In genomic region chr16:34924937-34925618, GRCm38 (mm10) we compare ENCODE assay signal across 8 mouse cellular contexts.
DNase-seq lines count a peak whose midpoint lies in the region; ATAC-seq and TF ChIP-seq lines count a peak whose summit lies in the region.

No protein-coding gene starts in this region.

- no peaks in the 10 kb centered on the region for H3K36me3 ChIP-seq in kidney, postnatal 0 days (ENCODE audit: insufficient read depth, low read length)
- no peaks in the 10 kb centered on the region for H3K36me3 ChIP-seq in forebrain, embryonic 13.5 days (ENCODE audit: poor library complexity, severe bottlenecking)
- H3K36me3 ChIP-seq in hindbrain, embryonic 11.5 days (ENCODE audit: control insufficient read depth, insufficient read depth, low read length): no peaks in the 10 kb centered on the region

- ATAC-seq in kidney, postnatal 0 days (replicated peaks; ENCODE audit: low FRiP score, low read depth): no peak
- ATAC-seq in megakaryocyte, adult 5-6 weeks (ENCODE audit: poor library complexity, severe bottlenecking): peak; percentile 24; the same call in 1 of the 2 replicates
- no peak for ATAC-seq in forebrain, embryonic 13.5 days
- no peak for ATAC-seq in hindbrain, embryonic 11.5 days (ENCODE audit: low FRiP score)

- H3K9me3 ChIP-seq in kidney, postnatal 0 days (replicated peaks; ENCODE audit: low read length): no peaks in the 10 kb centered on the region
- H3K9me3 ChIP-seq in forebrain, embryonic 13.5 days (replicated peaks): no peaks in the 10 kb centered on the region
- no peaks in the 10 kb centered on the region for H3K9me3 ChIP-seq in hindbrain, embryonic 11.5 days (ENCODE audit: control insufficient read depth, low read length)

- H3K4me2 ChIP-seq in kidney, postnatal 0 days (ENCODE audit: low read length): peak overlapping the region; percentile 54
- no peak overlapping the region for H3K4me2 ChIP-seq in forebrain, embryonic 13.5 days
- H3K4me2 ChIP-seq in hindbrain, embryonic 11.5 days (replicated peaks; ENCODE audit: low read depth, low read length): no peak overlapping the region

- H3K27ac ChIP-seq in kidney, postnatal 0 days: peak overlapping the region; percentile 78
- no peak overlapping the region for H3K27ac ChIP-seq in forebrain, embryonic 13.5 days
- no peak overlapping the region for H3K27ac ChIP-seq in hindbrain, embryonic 11.5 days (ENCODE audit: low read depth, low read length)

- H3K9ac ChIP-seq in kidney, postnatal 0 days (ENCODE audit: low read depth, low read length): peak overlapping the region; percentile 20; the same call in 1 of the 2 replicates
- H3K9ac ChIP-seq in forebrain, embryonic 13.5 days: no peak overlapping the region
- H3K9ac ChIP-seq in hindbrain, embryonic 11.5 days (ENCODE audit: low read depth, low read length): no peak overlapping the region

- TF ChIP-seq CTCF in kidney, postnatal 0 days (IDR thresholded peaks at IDR 0.05; ENCODE audit: low read depth): no peak

- H3K4me3 ChIP-seq in kidney, postnatal 0 days (replicated peaks; ENCODE audit: low read depth, low read length): 0 out of 2 replicates have a peak overlapping the region, but pooled peaks have one; percentile 33
- no peak overlapping the region for H3K4me3 ChIP-seq in forebrain, embryonic 13.5 days
- H3K4me3 ChIP-seq in hindbrain, embryonic 11.5 days (ENCODE audit: low read depth, low read length): no peak overlapping the region

- H3K27me3 ChIP-seq in kidney, postnatal 0 days (ENCODE audit: insufficient read depth, low read length): no peaks in the 10 kb centered on the region
- H3K27me3 ChIP-seq in forebrain, embryonic 13.5 days: no peaks in the 10 kb centered on the region
- H3K27me3 ChIP-seq in hindbrain, embryonic 11.5 days (ENCODE audit: control insufficient read depth, insufficient read depth, low read length): no peaks in the 10 kb centered on the region

- peak; percentile 37 for DNase-seq in 3134 (ENCODE audit: extremely low read depth, insufficient read length, low spot score)
- peak; percentile 90 for DNase-seq in adrenal gland, adult 2 months
- DNase-seq in heart, adult 9 months (ENCODE audit: low spot score in 2 of 2): peak; percentile 86 to 90
- DNase-seq in kidney, postnatal 0 days (ENCODE audit: low spot score): peak; percentile 44
- DNase-seq in retina, postnatal 1 day: no peak
- no peak for DNase-seq in hindbrain, embryonic 11.5 days (ENCODE audit: low spot score)

- WGBS in kidney, postnatal 0 days: 40% methylated on average over 6 of the region's 6 CpGs
- 69% methylated on average over 6 of the region's 6 CpGs for WGBS in forebrain, embryonic 13.5 days
- WGBS in hindbrain, embryonic 11.5 days: 74% methylated on average over 6 of the region's 6 CpGs

- H3K4me1 ChIP-seq in kidney, postnatal 0 days (replicated peaks; ENCODE audit: insufficient read depth, low read length): peaks cover 21% of the 10 kb centered on the region
- H3K4me1 ChIP-seq in forebrain, embryonic 13.5 days: no peaks in the 10 kb centered on the region
- H3K4me1 ChIP-seq in hindbrain, embryonic 11.5 days (replicated peaks; ENCODE audit: control insufficient read depth, insufficient read depth, low read length): 0 out of 2 replicates have a peak, but pooled peaks cover 2% of the 10 kb centered on the region

Comparison
In these comparisons a context has a peak if more than half of its experiments do, and no peak if none do; other contexts are left out.
1. DNase-seq: peak in 3134 (single experiment), adrenal gland, adult 2 months (single experiment), heart, adult 9 months (2 of 2) and kidney, postnatal 0 days (single experiment); none in retina, postnatal 1 day (single experiment) and hindbrain, embryonic 11.5 days (single experiment).